Mouse (Mus musculus): ENCODE data around the gene Cdc42se1.

- TF ChIP-seq POLR2A (IDR thresholded peaks at IDR 0.05; ENCODE audit: borderline replicate concordance, low read depth, low read length), result peak; percentile 9; the same call in 1 of the 2 replicates
- TF ChIP-seq CTCF (IDR thresholded peaks at IDR 0.05; ENCODE audit: low read depth, low read length), result no peak
Observed at GRCm38 (mm10) chr3:95228148-95228893, at the start of gene Cdc42se1.

Measured in bone marrow macrophage, adult 2 months (primary cell).